Mouse (Mus musculus): ENCODE data around the gene Rasl12. TPM values are rescaled to one million over a fixed set of nuclear protein-coding genes. Genes with fewer than 3 reads are reported as not detected.

The Rasl12 gene
- polyA plus RNA-seq, 1 experiment from 2014 or later: 2.5 TPM

- no peak for ATAC-seq (replicated peaks; ENCODE audit: insufficient number of reproducible peaks, low FRiP score, low TSS enrichment)
- Histone ChIP-seq H3K27me3 (ENCODE audit: control insufficient read depth, insufficient read depth, low read length) (no peaks in the 10 kb centered on the region), H3K9ac (ENCODE audit: low read depth, low read length) (no peak within 1 kb of the TSS), H3K27ac (ENCODE audit: low read depth, low read length) (no peak within 1 kb of the TSS), H3K4me2 (no peak within 1 kb of the TSS), H3K4me1 (ENCODE audit: control insufficient read depth, insufficient read depth, low read length) (no peaks in the 10 kb centered on the region), H3K36me3 (ENCODE audit: control insufficient read depth, insufficient read depth, low read length) (no peaks in the 10 kb centered on the region), H3K4me3 (ENCODE audit: low read depth, low read length) (no peak within 1 kb of the TSS), H3K9me3 (replicated peaks; ENCODE audit: control insufficient read depth, low read length) (no peaks in the 10 kb centered on the region)
- 76% methylated on average over 11 of the region's 11 CpGs for WGBS (ENCODE audit: insufficient replicate concordance)
These were observed 24.6 kb downstream of the Rasl12 start, which contains the start of gene Slc51b for GRCm38 (mm10) chr9:65422760-65423501. Slc51b (minus strand) TSS chr9:65422955.

GRCm38 (mm10) chr9:65424393-65424792 lies 26.1 kb downstream of the Rasl12 start:
- ATAC-seq (replicated peaks; ENCODE audit: insufficient number of reproducible peaks, low FRiP score, low TSS enrichment): no peak
- Histone ChIP-seq H3K27me3 (ENCODE audit: control insufficient read depth, insufficient read depth, low read length) (no peaks in the 10 kb centered on the region), H3K4me1 (ENCODE audit: control insufficient read depth, insufficient read depth, low read length) (no peaks in the 10 kb centered on the region), H3K4me2 (no peak overlapping the region), H3K9me3 (replicated peaks; ENCODE audit: control insufficient read depth, low read length) (no peaks in the 10 kb centered on the region), H3K9ac (ENCODE audit: low read depth, low read length) (no peak overlapping the region), H3K27ac (ENCODE audit: low read depth, low read length) (no peak overlapping the region), H3K4me3 (ENCODE audit: low read depth, low read length) (no peak overlapping the region), H3K36me3 (ENCODE audit: control insufficient read depth, insufficient read depth, low read length) (no peaks in the 10 kb centered on the region)
- WGBS (ENCODE audit: insufficient replicate concordance): 33% methylated on average over 3 of the region's 3 CpGs

GRCm38 (mm10) chr9:65427511-65427910 lies 29.2 kb downstream of the Rasl12 start:
- Histone ChIP-seq H3K4me1 (ENCODE audit: control insufficient read depth, insufficient read depth, low read length) (no peaks in the 10 kb centered on the region), H3K27me3 (ENCODE audit: control insufficient read depth, insufficient read depth, low read length) (no peaks in the 10 kb centered on the region), H3K4me3 (ENCODE audit: low read depth, low read length) (no peak overlapping the region), H3K27ac (ENCODE audit: low read depth, low read length) (no peak overlapping the region), H3K36me3 (ENCODE audit: control insufficient read depth, insufficient read depth, low read length) (no peaks in the 10 kb centered on the region), H3K4me2 (no peak overlapping the region), H3K9ac (ENCODE audit: low read depth, low read length) (no peak overlapping the region), H3K9me3 (replicated peaks; ENCODE audit: control insufficient read depth, low read length) (no peaks in the 10 kb centered on the region)
- 68% methylated on average over 2 of the region's 2 CpGs for WGBS (ENCODE audit: insufficient replicate concordance)
- ATAC-seq (replicated peaks; ENCODE audit: insufficient number of reproducible peaks, low FRiP score, low TSS enrichment): no peak

- no peaks in the 10 kb centered on the region for H3K27me3 ChIP-seq (ENCODE audit: control insufficient read depth, insufficient read depth, low read length)
These were observed 29.7 kb downstream of the Rasl12 start for GRCm38 (mm10) chr9:65428003-65428402.

GRCm38 (mm10) chr9:65430401-65430800 lies 32.1 kb downstream of the Rasl12 start:
- H3K36me3 ChIP-seq (ENCODE audit: control insufficient read depth, insufficient read depth, low read length): no peaks in the 10 kb centered on the region
- no peak for ATAC-seq (replicated peaks; ENCODE audit: insufficient number of reproducible peaks, low FRiP score, low TSS enrichment)
- H3K27me3 ChIP-seq (ENCODE audit: control insufficient read depth, insufficient read depth, low read length): no peaks in the 10 kb centered on the region
- no peaks in the 10 kb centered on the region for H3K9me3 ChIP-seq (replicated peaks; ENCODE audit: control insufficient read depth, low read length)
- H3K27ac ChIP-seq (ENCODE audit: low read depth, low read length): no peak overlapping the region
- no peaks in the 10 kb centered on the region for H3K4me1 ChIP-seq (ENCODE audit: control insufficient read depth, insufficient read depth, low read length)
- H3K4me3 ChIP-seq (ENCODE audit: low read depth, low read length): no peak overlapping the region
- H3K9ac ChIP-seq (ENCODE audit: low read depth, low read length): no peak overlapping the region
- no peak overlapping the region for H3K4me2 ChIP-seq

More at GRCm38 (mm10) chr9:65428003-65428402, 29.7 kb downstream of the Rasl12 start:
- no peak overlapping the region for H3K4me2 ChIP-seq
- no peaks in the 10 kb centered on the region for H3K36me3 ChIP-seq (ENCODE audit: control insufficient read depth, insufficient read depth, low read length)
- 85% methylated on average over 5 of the region's 5 CpGs for WGBS (ENCODE audit: insufficient replicate concordance)
- H3K9me3 ChIP-seq (replicated peaks; ENCODE audit: control insufficient read depth, low read length): no peaks in the 10 kb centered on the region
- H3K4me3 ChIP-seq (ENCODE audit: low read depth, low read length): no peak overlapping the region
- H3K27ac ChIP-seq (ENCODE audit: low read depth, low read length): no peak overlapping the region
- H3K9ac ChIP-seq (ENCODE audit: low read depth, low read length): no peak overlapping the region
- no peak for ATAC-seq (replicated peaks; ENCODE audit: insufficient number of reproducible peaks, low FRiP score, low TSS enrichment)
- no peaks in the 10 kb centered on the region for H3K4me1 ChIP-seq (ENCODE audit: control insufficient read depth, insufficient read depth, low read length)

GRCm38 (mm10) chr9:65430921-65431320 lies 32.6 kb downstream of the Rasl12 start:
- no peak overlapping the region for H3K4me3 ChIP-seq (ENCODE audit: low read depth, low read length)
- H3K27ac ChIP-seq (ENCODE audit: low read depth, low read length): no peak overlapping the region
- no peaks in the 10 kb centered on the region for H3K4me1 ChIP-seq (ENCODE audit: control insufficient read depth, insufficient read depth, low read length)
- no peak overlapping the region for H3K4me2 ChIP-seq
- no peak overlapping the region for H3K9ac ChIP-seq (ENCODE audit: low read depth, low read length)
- no peak for ATAC-seq (replicated peaks; ENCODE audit: insufficient number of reproducible peaks, low FRiP score, low TSS enrichment)
- H3K27me3 ChIP-seq (ENCODE audit: control insufficient read depth, insufficient read depth, low read length): no peaks in the 10 kb centered on the region
- 86% methylated on average over 5 of the region's 5 CpGs for WGBS (ENCODE audit: insufficient replicate concordance)
- H3K9me3 ChIP-seq (replicated peaks; ENCODE audit: control insufficient read depth, low read length): no peaks in the 10 kb centered on the region
- H3K36me3 ChIP-seq (ENCODE audit: control insufficient read depth, insufficient read depth, low read length): no peaks in the 10 kb centered on the region

- WGBS (ENCODE audit: insufficient replicate concordance): 4% methylated on average over 3 of the region's 3 CpGs
- no peaks in the 10 kb centered on the region for H3K36me3 ChIP-seq (ENCODE audit: control insufficient read depth, insufficient read depth, low read length)
- no peak overlapping the region for H3K4me2 ChIP-seq
- H3K27ac ChIP-seq (ENCODE audit: low read depth, low read length): no peak overlapping the region
- no peaks in the 10 kb centered on the region for H3K9me3 ChIP-seq (replicated peaks; ENCODE audit: control insufficient read depth, low read length)
- no peak overlapping the region for H3K9ac ChIP-seq (ENCODE audit: low read depth, low read length)
- no peak; the same call in 1 of the 2 replicates for ATAC-seq (replicated peaks; ENCODE audit: insufficient number of reproducible peaks, low FRiP score, low TSS enrichment)
- H3K4me1 ChIP-seq (ENCODE audit: control insufficient read depth, insufficient read depth, low read length): peaks cover 4% of the 10 kb centered on the region; the same call in 1 of the 2 replicates
- no peaks in the 10 kb centered on the region for H3K27me3 ChIP-seq (ENCODE audit: control insufficient read depth, insufficient read depth, low read length)
- no peak overlapping the region for H3K4me3 ChIP-seq (ENCODE audit: low read depth, low read length)
These were observed 33.9 kb downstream of the Rasl12 start for GRCm38 (mm10) chr9:65432236-65432635.

- H3K9me3 ChIP-seq (replicated peaks; ENCODE audit: control insufficient read depth, low read length): no peaks in the 10 kb centered on the region
- WGBS (ENCODE audit: insufficient replicate concordance): 57% methylated on average over 5 of the region's 5 CpGs
These were observed 35.8 kb downstream of the Rasl12 start for GRCm38 (mm10) chr9:65434140-65434539.

GRCm38 (mm10) chr9:65435211-65435610 lies 36.9 kb downstream of the Rasl12 start:
- H3K27ac ChIP-seq (ENCODE audit: low read depth, low read length): no peak overlapping the region
- no peak overlapping the region for H3K4me3 ChIP-seq (ENCODE audit: low read depth, low read length)
- WGBS (ENCODE audit: insufficient replicate concordance): 75% methylated on average over 4 of the region's 4 CpGs
- H3K9me3 ChIP-seq (replicated peaks; ENCODE audit: control insufficient read depth, low read length): no peaks in the 10 kb centered on the region
- H3K27me3 ChIP-seq (ENCODE audit: control insufficient read depth, insufficient read depth, low read length): no peaks in the 10 kb centered on the region
- peaks cover 4% of the 10 kb centered on the region; the same call in 1 of the 2 replicates for H3K4me1 ChIP-seq (ENCODE audit: control insufficient read depth, insufficient read depth, low read length)
- 0 out of 2 replicates have a peak, but pooled peaks have one; percentile 7 for ATAC-seq (replicated peaks; ENCODE audit: insufficient number of reproducible peaks, low FRiP score, low TSS enrichment)
- no peaks in the 10 kb centered on the region for H3K36me3 ChIP-seq (ENCODE audit: control insufficient read depth, insufficient read depth, low read length)
- H3K4me2 ChIP-seq: no peak overlapping the region
- H3K9ac ChIP-seq (ENCODE audit: low read depth, low read length): no peak overlapping the region

More at GRCm38 (mm10) chr9:65434140-65434539, 35.8 kb downstream of the Rasl12 start:
- Histone ChIP-seq H3K4me3 (ENCODE audit: low read depth, low read length) (no peak overlapping the region), H3K4me2 (no peak overlapping the region), H3K27me3 (ENCODE audit: control insufficient read depth, insufficient read depth, low read length) (no peaks in the 10 kb centered on the region), H3K27ac (ENCODE audit: low read depth, low read length) (no peak overlapping the region), H3K36me3 (ENCODE audit: control insufficient read depth, insufficient read depth, low read length) (no peaks in the 10 kb centered on the region), H3K9ac (ENCODE audit: low read depth, low read length) (no peak overlapping the region), H3K4me1 (ENCODE audit: control insufficient read depth, insufficient read depth, low read length) (peaks cover 4% of the 10 kb centered on the region; the same call in 1 of the 2 replicates)
- ATAC-seq (replicated peaks; ENCODE audit: insufficient number of reproducible peaks, low FRiP score, low TSS enrichment): no peak
